Mouse (Mus musculus): Measurements from ENCODE around the gene Mettl7a1.

DNA sequence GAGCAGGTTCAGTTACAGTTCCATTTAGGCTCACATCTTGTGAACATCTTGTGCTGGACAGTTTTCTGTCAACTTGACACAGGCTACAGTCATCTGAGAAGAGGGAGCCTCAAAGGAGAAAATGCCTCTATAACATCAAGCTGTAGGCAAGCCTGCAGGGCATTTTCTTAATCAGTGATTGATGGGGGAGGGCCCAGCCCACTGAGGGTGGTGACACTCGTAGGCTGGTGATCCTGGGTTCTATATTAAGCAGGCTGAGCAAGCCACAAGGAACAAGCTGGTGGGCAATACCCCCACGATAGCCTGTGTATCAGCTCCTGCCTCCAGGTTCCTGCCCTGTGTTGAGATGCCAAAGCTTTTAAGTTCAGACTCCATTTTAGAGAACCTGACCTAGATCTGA lies 35.0 kb upstream of the Mettl7a1 start:
- TF ChIP-seq CTCF (IDR thresholded peaks at IDR 0.05; ENCODE audit: borderline replicate concordance, insufficient read depth, low read length) (no peak), POLR2A (IDR thresholded peaks at IDR 0.05; ENCODE audit: low read depth, low read length) (no peak)

Data from embryonic fibroblast, embryonic 13.5 days (primary cell).